Mouse (Mus musculus) lung, adult 2 months (tissue): ENCODE results near the gene Gm37240. TPM values are rescaled to one million over a fixed set of nuclear protein-coding genes. Genes with fewer than 3 reads are reported as not detected.
"Not testable (repeated sequence)": the region's sequence is repeated elsewhere in the genome, so short reads cannot be mapped to it uniquely, and the experiment has no call there.

ENCODE experiments used
- DNase-seq: peaks from one replicate; pipeline ENCODE4 v3.0.0; 2022
- H3K4me1 ChIP-seq: fragments of 200-500 bp; 2 replicates; pipeline ENCODE4 v1.6.1; 2011; ENCODE audit warnings: low read length; ENCODE audit not compliant: control insufficient read depth, insufficient read depth
- H3K4me3 ChIP-seq: fragments of 200-500 bp; replicated peaks from 2 replicates; pipeline ENCODE3; 2011; ENCODE audit warnings: low read depth, mild to moderate bottlenecking, control low read depth, low read length; ENCODE audit errors: extremely low read depth
- CTCF ChIP-seq: fragments of 200-500 bp; IDR thresholded peaks from 2 replicates; pipeline ENCODE4 v1.5.1; 2011; ENCODE audit warnings: mild to moderate bottlenecking, low read length, control low read depth; ENCODE audit not compliant: insufficient read depth
- POLR2A ChIP-seq: fragments of 200-500 bp; IDR thresholded peaks from 2 replicates; pipeline ENCODE4 v1.6.1; 2011; ENCODE audit warnings: low read depth, mild to moderate bottlenecking, control low read depth, low read length, borderline replicate concordance; ENCODE audit errors: extremely low read depth
- WGBS: fragments of 180-500 bp; shearing (Covaris S2); methylation state at CpG from one replicate; pipeline ENCODE4 v1.1.7; 2018; 5-methylcytosine and 5-hydroxymethylcytosine counted together
- polyA plus RNA-seq: library from polyadenylated mRNA; depleted of rRNA; stranded (reverse); fragments of >200 nt; gene quantifications from 2 replicates; pipeline ENCODE4 v1.2.3, GENCODE M21; 2012

Gene Gm37240
- polyA plus RNA-seq, 1 experiment: 16.9 TPM

- DNase-seq: no peak
- WGBS: 92% methylated on average over 12 of the region's 12 CpGs
- Histone ChIP-seq H3K4me1 (no peaks in the 10 kb centered on the region; the same call in 1 of the 2 replicates), H3K4me3 (no peak overlapping the region)
- TF ChIP-seq CTCF: no peak
- no peak for TF ChIP-seq POLR2A
Measured at GRCm38 (mm10) chr3:84672136-84672535, 1215.2 kb downstream of the Gm37240 start.

DNA sequence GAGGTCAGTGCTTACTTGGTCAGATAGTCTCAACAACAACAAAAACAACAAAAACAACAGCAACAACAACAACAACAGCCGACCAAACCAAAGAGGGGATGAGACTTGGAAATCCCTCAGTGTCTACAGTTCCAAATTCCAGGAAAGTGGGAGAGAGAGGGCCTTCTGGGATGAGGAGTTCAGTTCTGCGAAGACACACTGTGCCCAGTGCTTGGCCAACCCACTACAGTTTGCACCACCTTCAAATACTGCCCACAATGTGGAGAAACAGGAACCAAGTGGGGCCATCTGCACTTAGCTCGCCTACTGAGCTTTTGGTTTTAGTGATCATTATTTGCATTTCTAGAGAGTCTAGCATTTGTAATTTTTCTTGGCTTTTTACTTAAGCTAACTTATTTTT is 1218.4 kb downstream of the Gm37240 start:
- 66% methylated on average over 3 of the region's 3 CpGs for WGBS
- TF ChIP-seq POLR2A: no peak
- TF ChIP-seq CTCF: no peak

GRCm38 (mm10) chr3:84665255-84666073 is 1221.9 kb downstream of the Gm37240 start:
- TF ChIP-seq POLR2A (no peak), CTCF (no peak)
- WGBS: 19% methylated on average over 21 of the region's 21 CpGs
- DNase-seq: no peak
- peak overlapping the region; percentile 52 for H3K4me3 ChIP-seq
- peaks cover 2% of the 10 kb centered on the region for H3K4me1 ChIP-seq

More for the DNA sequence above, 1218.4 kb downstream of the Gm37240 start:
- Histone ChIP-seq H3K4me1 (peaks cover 2% of the 10 kb centered on the region), H3K4me3 (no peak overlapping the region)
- DNase-seq: no peak

DNA sequence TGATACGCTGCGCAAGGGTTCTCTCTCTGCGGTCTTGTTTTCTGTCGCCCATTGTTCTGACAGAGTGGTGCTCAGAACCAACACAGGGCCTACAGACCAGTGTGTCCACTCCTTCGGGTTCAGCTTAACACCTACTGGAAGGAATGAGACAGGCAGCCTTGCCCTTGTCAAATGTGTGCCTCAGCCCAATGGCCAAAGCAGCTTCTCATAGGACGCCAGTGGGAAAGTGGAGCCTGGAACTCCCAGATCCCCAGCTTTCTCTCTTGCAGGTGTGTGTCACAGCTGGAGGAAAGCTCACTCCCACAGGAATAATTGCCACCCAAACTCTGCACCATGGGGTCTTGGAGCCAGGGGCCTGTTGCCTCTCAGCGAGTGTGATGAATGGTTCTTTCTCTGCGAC is 1222.6 kb downstream of the Gm37240 start:
- TF ChIP-seq CTCF (no peak), POLR2A (no peak)
- 87% methylated on average over 8 of the region's 8 CpGs for WGBS
- peaks cover 2% of the 10 kb centered on the region for H3K4me1 ChIP-seq
- DNase-seq: no peak
- no peak overlapping the region for H3K4me3 ChIP-seq

GRCm38 (mm10) chr3:84663858-84664257 is 1223.5 kb downstream of the Gm37240 start:
- Histone ChIP-seq H3K4me3 (no peak overlapping the region), H3K4me1 (peaks cover 2% of the 10 kb centered on the region)
- TF ChIP-seq CTCF: no peak
- no peak for TF ChIP-seq POLR2A
- DNase-seq: no peak
- 86% methylated on average over 4 of the region's 4 CpGs for WGBS

DNA sequence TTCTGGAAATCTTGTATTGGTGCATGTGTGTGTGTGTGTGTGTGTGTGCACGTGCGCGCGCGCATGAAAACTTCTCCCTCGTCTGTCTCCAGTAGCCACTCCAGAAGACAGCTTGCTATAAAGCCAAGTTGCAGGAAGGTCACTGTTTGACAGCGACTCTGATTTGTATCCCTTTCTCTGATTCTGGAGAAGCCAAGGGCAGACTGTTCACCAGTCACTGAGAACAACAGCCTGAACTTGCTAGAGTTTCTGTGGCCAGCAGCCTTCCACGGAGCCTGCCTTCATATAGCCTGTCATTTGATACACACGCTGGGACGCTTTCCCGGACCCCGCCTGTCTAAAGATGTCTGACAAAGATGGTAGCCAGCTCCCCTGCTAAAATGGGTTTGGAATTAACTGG is 1224.2 kb downstream of the Gm37240 start:
- no peak for TF ChIP-seq CTCF
- no peak for TF ChIP-seq POLR2A
- 85% methylated on average over 12 of the region's 12 CpGs for WGBS
- no peak for DNase-seq
- Histone ChIP-seq H3K4me1 (peaks cover 2% of the 10 kb centered on the region), H3K4me3 (no peak overlapping the region)

- WGBS: 83% methylated on average over 2 of the region's 2 CpGs
- Histone ChIP-seq H3K4me3 (no peak overlapping the region), H3K4me1 (no peaks in the 10 kb centered on the region; the same call in 1 of the 2 replicates)
- no peak for DNase-seq
- TF ChIP-seq CTCF (no peak), POLR2A (no peak)
Measured at GRCm38 (mm10) chr3:84660380-84660779, 1226.9 kb downstream of the Gm37240 start.

DNA sequence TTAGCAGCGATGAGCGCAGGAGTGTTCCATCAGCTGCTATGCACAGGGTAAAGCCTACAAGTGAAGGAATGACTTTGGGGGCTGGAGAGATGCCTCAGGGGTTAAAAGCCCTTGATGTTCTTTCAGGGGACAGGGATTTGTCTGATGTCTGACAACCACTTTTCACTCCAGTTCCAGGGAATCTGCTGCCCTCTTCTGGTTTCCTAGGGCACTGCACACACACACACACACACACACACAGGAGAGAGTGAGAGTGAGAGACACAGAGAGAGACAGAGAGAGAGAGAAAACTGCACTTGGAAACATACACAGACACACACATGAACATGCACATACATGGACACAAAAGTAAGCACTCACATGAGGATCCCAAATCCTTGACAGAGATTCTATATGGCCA is 1228.4 kb downstream of the Gm37240 start:
- TF ChIP-seq CTCF (no peak), POLR2A (no peak)
- no peak for DNase-seq
- Histone ChIP-seq H3K4me3 (no peak overlapping the region), H3K4me1 (peaks cover 3% of the 10 kb centered on the region; the same call in 1 of the 2 replicates)
- 98% methylated on average over 2 of the region's 2 CpGs for WGBS

- no peak overlapping the region for H3K4me3 ChIP-seq
- no peak for TF ChIP-seq POLR2A
- no peak for TF ChIP-seq CTCF
- H3K4me1 ChIP-seq: peaks cover 3% of the 10 kb centered on the region; the same call in 1 of the 2 replicates
- DNase-seq: no peak
- 85% methylated on average over 7 of the region's 7 CpGs for WGBS
Measured at GRCm38 (mm10) chr3:84658017-84658416, 1229.3 kb downstream of the Gm37240 start.

DNA sequence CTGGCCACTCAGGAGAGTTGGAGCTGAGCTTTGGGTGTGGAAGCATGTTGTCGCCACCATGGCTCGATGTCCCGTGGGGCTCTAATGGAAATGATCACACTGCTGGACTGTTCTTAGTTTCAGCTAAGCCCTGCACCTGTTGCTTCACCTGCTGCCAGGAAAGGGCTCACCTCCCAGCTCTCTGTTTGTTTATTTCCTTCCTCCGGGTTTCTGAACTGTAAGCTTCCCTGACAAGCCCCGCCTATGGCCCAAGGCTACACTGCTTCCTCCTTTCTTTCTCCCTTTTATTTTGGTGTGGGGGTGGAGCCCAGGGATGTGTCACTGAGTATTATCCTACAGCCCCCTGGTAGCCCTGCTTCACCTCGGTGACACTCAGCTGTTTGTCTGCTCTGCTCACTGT is 1230.1 kb downstream of the Gm37240 start:
- WGBS: 48% methylated on average over 6 of the region's 6 CpGs
- TF ChIP-seq POLR2A: no peak
- TF ChIP-seq CTCF: no peak
- DNase-seq: no peak
- no peak overlapping the region for H3K4me3 ChIP-seq
- H3K4me1 ChIP-seq: peaks cover 3% of the 10 kb centered on the region; the same call in 1 of the 2 replicates

- not testable (repeated sequence) for DNase-seq, H3K4me3 ChIP-seq, H3K4me1 ChIP-seq
- 77% methylated on average over 2 of the region's 2 CpGs for WGBS
Measured at GRCm38 (mm10) chr3:84655785-84656150, 1231.5 kb downstream of the Gm37240 start.
